Mouse (Mus musculus) naive thymus-derived CD4-positive, alpha-beta T cell, adult 2 months (primary cell): ENCODE measurements around the gene Gm853.
A peak's percentile ranks its signal among the peaks of the same experiment; 100 is the strongest.
"Not testable (repeated sequence)": the region's sequence is repeated elsewhere in the genome, so short reads cannot be mapped to it uniquely, and the experiment has no call there.

Source experiments
- DNase-seq: peaks from one replicate; pipeline ENCODE4 v3.0.0-alpha.2; 2011; ENCODE audit warnings: low read depth

The Gm853 gene

DNA sequence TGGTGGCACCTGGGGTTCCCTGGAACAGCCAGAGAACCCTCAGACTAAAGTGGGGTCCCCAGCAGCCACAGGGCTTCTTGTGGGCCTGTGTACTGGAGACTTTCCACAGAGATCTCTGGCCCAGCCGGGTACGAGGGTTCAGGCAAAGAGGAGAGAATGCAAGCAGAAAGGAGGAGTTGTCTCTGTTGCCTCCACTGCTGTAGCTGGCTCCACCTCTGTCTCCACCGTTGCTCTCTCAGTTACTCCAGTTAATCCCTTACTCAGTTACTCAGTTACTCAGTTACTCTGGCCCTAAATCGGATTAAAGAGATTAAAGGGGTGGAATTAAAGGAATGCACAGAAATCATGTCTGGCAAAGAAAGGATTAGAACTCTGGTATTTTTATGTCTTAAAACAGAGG, at the start of gene Gm853:
Gene Gm853 (minus strand): TSS at position 223 of the 400 bp plus-strand sequence.
- no peak for DNase-seq

DNA sequence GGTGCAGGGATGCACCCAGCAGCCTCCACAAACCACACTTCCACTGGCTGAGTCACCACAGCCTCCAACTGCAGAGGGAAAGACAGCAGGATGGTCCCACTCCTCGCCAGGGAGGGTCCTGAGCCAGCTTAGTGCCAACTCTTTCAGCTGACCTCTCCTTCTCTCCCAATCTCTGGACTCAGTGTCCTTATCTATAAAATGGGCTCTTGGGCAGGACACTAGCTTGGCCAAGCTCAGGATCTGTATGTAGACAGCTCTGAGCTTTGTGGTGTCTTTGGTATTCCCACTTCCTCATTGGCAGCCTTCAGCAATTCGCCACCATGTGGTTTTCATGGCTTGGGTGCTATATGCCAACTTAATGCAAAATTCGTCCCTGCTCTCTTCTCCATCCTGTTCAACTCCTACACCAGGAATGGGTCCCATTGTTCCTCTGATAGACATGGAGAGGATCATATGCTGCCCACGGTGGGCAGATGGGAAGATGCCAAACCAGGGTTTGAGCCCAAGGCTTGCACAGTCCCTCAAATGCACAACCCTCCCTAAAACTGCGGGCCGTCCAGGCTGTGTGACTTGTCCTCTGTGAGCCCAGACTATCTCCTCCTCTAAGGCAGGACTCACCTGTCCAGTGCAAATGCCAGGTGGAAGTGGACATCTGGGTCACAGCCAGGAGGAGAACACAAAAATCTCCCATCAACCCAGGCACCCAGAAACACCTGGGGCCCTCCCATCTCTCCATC, 48.6 kb upstream of the Gm853 start:
- DNase-seq: no peak

DNA sequence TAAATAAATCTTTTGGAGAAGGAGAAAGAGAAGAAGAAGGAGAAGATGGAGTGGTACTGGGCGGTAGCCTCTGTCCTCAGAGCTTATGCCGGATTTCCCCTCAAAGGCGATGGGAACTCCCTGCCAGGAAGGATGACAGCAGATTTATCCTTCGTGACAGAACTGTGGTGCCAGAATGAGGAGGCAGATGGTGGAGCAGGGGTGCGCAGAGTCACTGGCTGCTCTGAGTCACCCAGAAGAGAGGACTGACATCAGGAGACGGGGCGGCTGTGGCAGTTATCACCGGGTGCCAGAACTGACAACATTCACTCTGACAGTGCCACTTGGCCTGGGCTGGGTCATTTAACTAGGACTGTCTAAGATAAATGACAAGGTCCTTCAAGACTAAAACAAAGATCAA, 47.9 kb upstream of the Gm853 start:
- no peak for DNase-seq

- DNase-seq: no peak
Observed at GRCm38 (mm10) chr4:130268736-130269135, 46.5 kb upstream of the Gm853 start.

- DNase-seq: no peak
Observed at GRCm38 (mm10) chr4:130267069-130267468, 44.9 kb upstream of the Gm853 start.

DNA sequence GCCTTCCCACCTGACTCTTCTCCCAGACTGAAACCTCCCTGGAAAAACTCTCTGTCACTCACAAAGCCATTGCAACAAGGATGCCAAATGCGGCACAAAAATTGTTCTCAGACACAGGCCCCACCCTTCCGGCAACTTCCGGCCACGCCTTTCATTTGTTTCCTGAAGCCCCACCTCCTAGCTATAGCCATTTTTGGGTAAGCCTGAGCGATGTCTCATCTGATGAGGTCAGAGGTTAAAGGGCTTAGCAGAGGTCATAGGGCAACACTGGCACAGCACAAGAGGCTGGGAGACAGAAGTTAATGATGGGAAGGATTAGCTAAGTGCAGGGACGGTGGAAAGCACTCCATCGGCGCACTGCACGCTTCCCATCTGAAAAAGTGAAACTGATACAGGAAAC, 44.4 kb upstream of the Gm853 start:
- DNase-seq: no peak

DNA sequence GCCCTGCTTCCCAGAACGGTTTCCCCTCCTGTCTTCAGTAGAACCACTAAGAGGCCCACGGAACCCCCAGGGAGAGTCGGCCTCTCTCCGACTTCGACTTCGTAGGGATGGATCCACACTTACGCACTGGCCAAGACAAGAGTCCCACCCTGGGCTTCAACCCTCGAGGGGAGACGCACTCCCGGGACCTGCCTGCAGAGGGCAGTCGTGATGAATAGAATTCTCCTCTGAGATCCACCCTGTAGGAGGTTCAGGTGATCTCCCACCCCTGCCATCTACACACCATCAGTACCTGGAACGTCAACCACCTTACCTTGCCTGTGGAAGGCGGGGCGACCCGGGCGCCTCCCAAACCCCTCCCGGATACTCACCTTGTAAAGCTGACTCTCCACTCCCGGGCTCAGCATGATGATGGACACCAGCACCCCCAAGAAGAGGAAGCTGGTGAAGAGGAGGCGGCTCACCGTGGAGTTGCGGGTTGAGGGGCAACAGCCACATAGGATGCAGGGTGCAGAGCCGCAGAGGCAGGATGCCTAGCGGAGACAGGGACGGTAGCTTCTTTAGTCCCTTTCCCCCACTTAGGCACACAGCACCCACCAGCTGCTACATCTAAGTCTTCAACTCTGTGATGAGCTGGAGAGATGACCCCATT, 42.6 kb upstream of the Gm853 start:
- peak; percentile 54 for DNase-seq

DNA sequence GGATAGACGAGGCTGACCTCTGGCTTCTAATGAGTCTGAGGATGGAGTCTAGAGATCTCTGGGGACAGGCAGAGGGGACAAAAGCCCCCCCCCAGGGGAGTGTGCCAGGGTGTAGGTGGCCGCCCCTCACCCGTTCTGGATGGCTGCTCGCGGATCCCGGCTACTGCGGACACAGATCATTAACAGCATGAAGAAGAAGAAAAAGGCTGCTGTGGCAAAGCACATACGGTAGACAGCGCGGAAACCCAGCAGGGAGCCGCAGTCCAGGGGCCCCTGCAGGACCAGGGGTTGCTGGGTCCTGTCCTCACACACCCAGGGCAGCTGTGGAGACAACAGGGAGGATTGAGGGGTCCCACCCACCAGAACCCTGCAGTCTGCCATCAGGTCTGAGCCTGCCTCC, 41.9 kb upstream of the Gm853 start:
- no peak for DNase-seq

- DNase-seq: no peak
Observed at GRCm38 (mm10) chr4:130260406-130260805, 38.2 kb upstream of the Gm853 start.

DNA sequence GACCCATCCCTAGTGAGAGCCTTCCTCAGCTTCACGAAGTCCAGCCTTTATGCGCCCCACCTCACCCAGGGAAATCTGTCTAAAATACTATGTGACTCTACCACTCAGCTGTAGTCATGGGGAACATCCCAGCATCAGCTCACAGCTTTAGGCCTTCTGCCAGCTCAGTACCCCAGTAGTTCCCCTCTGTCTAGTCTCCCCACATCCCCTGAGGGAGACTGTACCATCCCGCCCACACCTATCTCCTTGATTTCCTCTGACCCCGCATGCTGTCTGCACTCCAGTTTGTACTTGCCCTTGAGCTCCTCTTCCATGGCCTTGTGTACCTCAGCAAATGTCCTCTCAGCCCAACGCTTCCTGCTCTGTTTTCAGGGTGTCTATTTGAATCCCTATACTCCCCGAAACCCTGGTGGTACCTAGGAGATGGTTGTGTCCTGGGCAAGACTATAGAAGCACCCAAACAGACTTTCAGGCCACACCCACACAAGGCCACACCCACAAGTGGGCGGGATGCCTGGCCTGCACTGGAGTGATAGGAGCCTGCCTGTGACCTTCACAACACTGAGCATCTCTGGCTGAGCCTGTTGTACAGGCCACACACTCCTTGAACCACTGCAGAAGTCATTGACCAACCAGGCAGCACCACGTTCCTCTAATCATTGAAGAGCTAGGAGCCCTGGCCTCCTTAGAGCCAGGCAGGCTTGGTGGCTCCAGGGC, 30.4 kb upstream of the Gm853 start:
- no peak for DNase-seq

DNA sequence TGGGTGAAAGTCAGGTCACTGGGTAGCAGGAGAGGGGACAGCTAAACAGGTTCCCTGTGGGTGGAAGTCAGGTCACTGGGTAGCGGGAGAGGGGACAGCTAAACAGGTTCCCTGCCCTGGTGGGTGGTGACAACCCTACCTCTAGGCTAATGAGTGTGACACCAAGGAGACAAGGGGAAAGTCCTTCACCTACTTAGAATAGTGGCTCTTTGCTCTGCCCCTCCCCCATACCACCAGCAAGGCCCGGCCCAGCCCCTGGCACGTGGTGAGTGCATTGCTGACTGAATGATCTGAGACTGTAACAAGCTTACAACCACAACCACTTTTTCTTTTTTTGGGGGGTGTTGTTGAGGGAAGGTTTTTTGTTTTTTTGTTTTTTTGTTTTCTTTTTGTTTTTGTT, 29.6 kb upstream of the Gm853 start:
- DNase-seq: no peak

GRCm38 (mm10) chr4:130251172-130251705, 29.0 kb upstream of the Gm853 start:
- DNase-seq: no peak

GRCm38 (mm10) chr4:130248636-130249035, 26.4 kb upstream of the Gm853 start:
- no peak for DNase-seq

- DNase-seq: peak; percentile 65
Observed at GRCm38 (mm10) chr4:130246132-130246531, 23.9 kb upstream of the Gm853 start.

- DNase-seq: no peak
Observed at GRCm38 (mm10) chr4:130244749-130245148, 22.5 kb upstream of the Gm853 start.

DNA sequence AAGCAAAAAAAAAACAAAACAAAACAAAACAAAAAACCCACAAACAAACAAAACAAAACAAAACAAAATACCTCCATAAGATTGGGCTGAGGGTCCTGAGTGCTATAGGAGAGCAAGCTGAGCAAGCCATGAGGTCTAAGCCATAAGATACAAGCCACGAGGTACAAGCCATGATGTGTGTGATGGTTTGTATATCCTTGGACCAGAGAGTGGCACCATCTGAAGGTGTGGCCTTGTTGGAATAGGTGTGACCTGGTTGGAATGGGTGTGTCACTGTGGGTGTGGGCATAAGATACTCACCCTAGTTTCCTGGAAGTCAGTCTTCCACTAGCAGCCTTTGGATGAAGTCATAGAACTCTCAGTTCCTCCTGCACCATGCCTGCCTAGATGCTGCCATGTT, 21.4 kb upstream of the Gm853 start:
- not testable (repeated sequence) for DNase-seq

DNA sequence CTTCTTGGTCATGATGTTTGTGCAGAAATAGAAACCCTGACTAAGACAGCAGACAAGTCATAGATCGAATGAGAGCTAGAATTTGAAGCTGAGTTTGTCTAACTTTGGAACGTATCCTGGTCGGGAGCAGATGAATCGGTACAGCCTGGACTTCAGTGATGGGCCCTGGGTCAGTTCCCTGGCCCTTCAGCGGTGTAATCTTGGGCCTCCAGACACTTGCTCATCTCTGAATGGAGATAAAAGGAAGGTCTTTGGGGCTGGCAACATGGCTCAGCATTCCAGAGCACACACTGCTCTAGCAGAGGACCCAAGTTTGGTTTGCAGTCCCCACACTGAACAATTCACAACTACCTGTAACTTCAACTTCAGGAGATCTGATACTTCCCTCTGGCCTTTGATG, 20.8 kb upstream of the Gm853 start:
- no peak for DNase-seq

- no peak for DNase-seq
Observed at GRCm38 (mm10) chr4:130240695-130241094, 18.5 kb upstream of the Gm853 start.

DNA sequence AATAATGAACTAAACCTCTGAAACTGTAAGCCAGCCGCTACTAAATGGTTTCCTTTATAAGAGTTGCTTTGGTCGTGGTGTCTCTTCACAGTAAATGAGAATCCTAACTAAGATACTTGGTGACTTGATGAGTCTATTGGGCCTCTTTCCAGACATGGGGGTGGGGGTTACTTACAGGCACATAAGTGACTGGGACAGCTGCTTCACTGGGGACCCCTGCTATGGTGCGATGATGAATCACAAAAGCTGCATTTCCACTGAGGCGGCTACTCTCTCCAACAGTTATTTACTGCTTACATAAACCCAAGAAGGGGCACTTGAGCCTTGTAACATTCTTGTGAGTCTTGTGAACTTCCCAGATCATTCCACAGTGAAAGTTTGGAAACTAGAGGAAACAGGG, 15.4 kb upstream of the Gm853 start:
- no peak for DNase-seq

- DNase-seq: no peak
Observed at GRCm38 (mm10) chr4:130236361-130236760, 14.2 kb upstream of the Gm853 start.

DNA sequence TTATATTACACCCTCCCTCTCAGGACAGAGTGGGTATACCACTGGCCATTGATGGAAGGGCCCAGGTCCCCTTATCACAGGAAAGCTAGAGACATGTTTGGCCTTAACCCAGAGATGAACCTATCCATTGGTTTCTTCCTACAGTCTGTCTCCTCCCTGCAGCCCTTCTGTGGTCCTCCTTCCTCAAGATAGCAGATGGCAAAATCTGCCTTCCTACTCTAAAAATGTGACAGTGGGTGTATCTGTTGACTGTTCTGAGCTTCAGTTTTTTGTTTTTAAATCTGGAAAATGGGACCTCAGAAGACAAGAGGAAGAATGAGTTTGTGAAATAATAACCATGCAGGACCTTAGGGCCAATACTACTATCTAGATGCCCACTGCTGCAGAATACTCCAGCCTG, 1.9 kb upstream of the Gm853 start:
- no peak for DNase-seq

DNA sequence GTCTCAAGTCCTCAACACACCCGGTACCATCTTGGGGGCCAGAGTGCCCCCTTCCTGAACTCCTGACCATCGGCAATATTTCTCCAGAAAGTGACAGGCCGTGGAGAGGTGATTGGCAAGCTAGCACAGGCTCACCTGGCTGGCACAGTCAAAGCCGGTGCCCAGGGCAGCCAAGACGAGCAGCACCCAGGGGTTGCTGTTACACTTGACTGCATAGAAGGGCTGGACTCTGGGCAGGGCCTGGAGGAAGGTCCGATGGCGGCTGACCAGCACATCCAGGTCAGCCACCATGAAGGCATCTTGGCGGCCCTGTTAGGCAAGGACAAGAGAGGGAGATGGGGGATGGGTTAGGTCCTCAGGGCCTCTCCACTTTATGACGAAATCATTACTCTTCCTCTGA, 2.0 kb downstream of the Gm853 start:
- DNase-seq: no peak

GRCm38 (mm10) chr4:130215392-130215791, 6.8 kb downstream of the Gm853 start:
- DNase-seq: no peak
